8 mouse cellular contexts compared by ENCODE assay signal in genomic region chr15:98107703-98108296, GRCm38 (mm10). TPM values are rescaled to one million over a fixed set of nuclear protein-coding genes. Genes with fewer than 3 reads are reported as not detected.
DNase-seq lines count a peak whose midpoint lies in the region; ATAC-seq and TF ChIP-seq lines count a peak whose summit lies in the region.

No protein-coding gene starts in this region.

- peak overlapping the region; percentile 80; the same call in 1 of the 2 replicates for H3K27ac ChIP-seq in liver, embryonic 11.5 days (ENCODE audit: low read depth, low read length)
- H3K27ac ChIP-seq in embryonic facial prominence, embryonic 15.5 days (replicated peaks) = peak overlapping the region; percentile 82; the same call in 1 of the 2 replicates
- peak overlapping the region; percentile 94 for H3K27ac ChIP-seq in limb, embryonic 10.5 days
- peak overlapping the region; percentile 8; the same call in 1 of the 2 replicates for H3K27ac ChIP-seq in olfactory bulb, adult 2 months (ENCODE audit: insufficient read depth, low read depth, low read length)

- peak overlapping the region; percentile 76 for H3K9ac ChIP-seq in liver, embryonic 11.5 days (ENCODE audit: low read depth, low read length)
- H3K9ac ChIP-seq in embryonic facial prominence, embryonic 15.5 days = peak overlapping the region; percentile 69

- H3K4me3 ChIP-seq in liver, embryonic 11.5 days (ENCODE audit: low read depth, low read length) = peak overlapping the region; percentile 74
- H3K4me3 ChIP-seq in embryonic facial prominence, embryonic 15.5 days (replicated peaks) = peak overlapping the region; percentile 67
- H3K4me3 ChIP-seq in limb, embryonic 10.5 days = peak overlapping the region; percentile 76
- H3K4me3 ChIP-seq in olfactory bulb, adult 2 months (ENCODE audit: insufficient read depth, low read depth, low read length) = peak overlapping the region; percentile 73

- H3K27me3 ChIP-seq in liver, embryonic 11.5 days (replicated peaks; ENCODE audit: control insufficient read depth, insufficient read depth, low read length) = no peaks in the 10 kb centered on the region; the same call in 1 of the 2 replicates
- H3K27me3 ChIP-seq in embryonic facial prominence, embryonic 15.5 days = no peaks in the 10 kb centered on the region
- no peaks in the 10 kb centered on the region for H3K27me3 ChIP-seq in limb, embryonic 10.5 days (ENCODE audit: low read depth, poor library complexity, severe bottlenecking)

- no peak for TF ChIP-seq CTCF in olfactory bulb, adult 2 months (IDR thresholded peaks at IDR 0.05; ENCODE audit: insufficient read depth, low read depth, low read length)

- no peak for TF ChIP-seq POLR2A in olfactory bulb, adult 2 months (IDR thresholded peaks at IDR 0.05; ENCODE audit: insufficient read depth, low read depth, low read length)

- DNase-seq in liver, embryonic 11.5 days (ENCODE audit: low spot score) = no peak
- no peak for DNase-seq in liver
- DNase-seq in limb, embryonic 10.5 days (ENCODE audit: low spot score) = no peak
- DNase-seq in frontal cortex, adult 2 months (ENCODE audit: extremely low spot score in 1 of 2, low spot score in 1 of 2) = no peak
- DNase-seq in spleen, adult 18-20 months = no peak
- no peak for DNase-seq in yolk sac, embryonic 10.5 days (ENCODE audit: low spot score)

- H3K9me3 ChIP-seq in liver, embryonic 11.5 days (ENCODE audit: control insufficient read depth, low read length) = no peaks in the 10 kb centered on the region
- no peaks in the 10 kb centered on the region for H3K9me3 ChIP-seq in embryonic facial prominence, embryonic 15.5 days (replicated peaks)
- H3K9me3 ChIP-seq in limb, embryonic 10.5 days (replicated peaks) = no peaks in the 10 kb centered on the region

- peaks cover 13% of the 10 kb centered on the region for H3K4me1 ChIP-seq in liver, embryonic 11.5 days (replicated peaks; ENCODE audit: control insufficient read depth, insufficient read depth, low read length)
- peaks cover 16% of the 10 kb centered on the region for H3K4me1 ChIP-seq in embryonic facial prominence, embryonic 15.5 days
- peaks cover 26% of the 10 kb centered on the region for H3K4me1 ChIP-seq in limb, embryonic 10.5 days
- H3K4me1 ChIP-seq in olfactory bulb, adult 2 months (ENCODE audit: control insufficient read depth, insufficient read depth, low read length) = peaks cover 22% of the 10 kb centered on the region

- H3K4me2 ChIP-seq in liver, embryonic 11.5 days = peak overlapping the region; percentile 93
- H3K4me2 ChIP-seq in embryonic facial prominence, embryonic 15.5 days (replicated peaks) = peak overlapping the region; percentile 78

- H3K36me3 ChIP-seq in liver, embryonic 11.5 days (ENCODE audit: control insufficient read depth, insufficient read depth, low read length) = no peaks in the 10 kb centered on the region
- peaks cover 4% of the 10 kb centered on the region; the same call in 1 of the 2 replicates for H3K36me3 ChIP-seq in embryonic facial prominence, embryonic 15.5 days
- peaks cover 14% of the 10 kb centered on the region for H3K36me3 ChIP-seq in limb, embryonic 10.5 days

- WGBS in liver, embryonic 11.5 days = 36% methylated on average over 11 of the region's 11 CpGs
- WGBS in embryonic facial prominence, embryonic 15.5 days = 40% methylated on average over 11 of the region's 11 CpGs
- 47% methylated on average over 11 of the region's 11 CpGs for WGBS in limb, embryonic 10.5 days
- 24% methylated on average over 11 of the region's 11 CpGs for WGBS in olfactory bulb, adult 2 months

- ATAC-seq in liver, embryonic 11.5 days (replicated peaks; ENCODE audit: low FRiP score) = peak; percentile 39
- ATAC-seq in embryonic facial prominence, embryonic 15.5 days (ENCODE audit: insufficient number of reproducible peaks, low FRiP score, low TSS enrichment, low read depth) = no peak

RNA-seq across cellular contexts. Expression of gene Senp1, which starts 14.3 kb away (rescaled TPM):
- 37.9 and 38.6 TPM in 2 replicates for polyA plus RNA-seq in liver, embryonic 11.5 days (2014; fragmentation: Nextera tagmentation; extraction: Ambion mirVana)
- polyA plus RNA-seq in embryonic facial prominence, embryonic 15.5 days (2015; fragmentation: Nextera tagmentation; extraction: Ambion mirVana) = 27.8 and 28.1 TPM in 2 replicates
- polyA plus RNA-seq in limb, embryonic 10.5 days (2016; fragmentation: Nextera tagmentation; extraction: Ambion mirVana) = 46.8 and 51.6 TPM in 2 replicates
- not detected in 2 replicates for polyA plus RNA-seq in olfactory bulb, adult 2 months (2012; ENCODE audit: insufficient read depth, insufficient read length, low replicate concordance, missing spikeins)
- polyA plus RNA-seq in frontal cortex, adult 2 months (2012; rRNA removed) = 12.3 and 12.7 TPM in 2 replicates

RNA-seq across cellular contexts. Expression of gene Pfkm, which starts 15.4 kb away (rescaled TPM):
- 37.2 and 42.5 TPM in 2 replicates for polyA plus RNA-seq in liver, embryonic 11.5 days (2014; fragmentation: Nextera tagmentation; extraction: Ambion mirVana)
- polyA plus RNA-seq in embryonic facial prominence, embryonic 15.5 days (2015; fragmentation: Nextera tagmentation; extraction: Ambion mirVana) = 49.2 and 49.9 TPM in 2 replicates
- polyA plus RNA-seq in limb, embryonic 10.5 days (2016; fragmentation: Nextera tagmentation; extraction: Ambion mirVana) = 36.3 and 42.9 TPM in 2 replicates
- 219 TPM in 1 of 2 replicates, not detected in the other for polyA plus RNA-seq in olfactory bulb, adult 2 months (2012; ENCODE audit: insufficient read depth, insufficient read length, low replicate concordance, missing spikeins)
- polyA plus RNA-seq in frontal cortex, adult 2 months (2012; rRNA removed) = 329 and 345 TPM in 2 replicates

RNA-seq across cellular contexts. Expression of gene Asb8, which starts 57.6 kb away (rescaled TPM):
- 37.2 and 42.5 TPM in 2 replicates for polyA plus RNA-seq in liver, embryonic 11.5 days (2014; fragmentation: Nextera tagmentation; extraction: Ambion mirVana)
- 47.8 and 48.5 TPM in 2 replicates for polyA plus RNA-seq in embryonic facial prominence, embryonic 15.5 days (2015; fragmentation: Nextera tagmentation; extraction: Ambion mirVana)
- 36.1 and 40.4 TPM in 2 replicates for polyA plus RNA-seq in limb, embryonic 10.5 days (2016; fragmentation: Nextera tagmentation; extraction: Ambion mirVana)
- polyA plus RNA-seq in olfactory bulb, adult 2 months (2012; ENCODE audit: insufficient read depth, insufficient read length, low replicate concordance, missing spikeins) = not detected in 2 replicates
- polyA plus RNA-seq in frontal cortex, adult 2 months (2012; rRNA removed) = 57.7 and 60.2 TPM in 2 replicates

RNA-seq across cellular contexts. Expression of gene Ccdc184, which starts 59.2 kb away (rescaled TPM):
- polyA plus RNA-seq in liver, embryonic 11.5 days (2014; fragmentation: Nextera tagmentation; extraction: Ambion mirVana) = not detected in 2 replicates
- 2.1 and 2.9 TPM in 2 replicates for polyA plus RNA-seq in embryonic facial prominence, embryonic 15.5 days (2015; fragmentation: Nextera tagmentation; extraction: Ambion mirVana)
- 0.11 and 0.33 TPM in 2 replicates for polyA plus RNA-seq in limb, embryonic 10.5 days (2016; fragmentation: Nextera tagmentation; extraction: Ambion mirVana)
- not detected in 2 replicates for polyA plus RNA-seq in olfactory bulb, adult 2 months (2012; ENCODE audit: insufficient read depth, insufficient read length, low replicate concordance, missing spikeins)
- polyA plus RNA-seq in frontal cortex, adult 2 months (2012; rRNA removed) = 13.0 and 14.6 TPM in 2 replicates

Comparison
In these comparisons a context has a peak if more than half of its experiments do, and no peak if none do; other contexts are left out.
1. H3K27ac ChIP-seq: peak in every context shown above with its lines; median percentile 94 in limb, embryonic 10.5 days; 82 in embryonic facial prominence, embryonic 15.5 days; 80 in liver, embryonic 11.5 days; 8 in olfactory bulb, adult 2 months.
2. RNA of gene Asb8, which starts 57.6 kb away (polyA plus RNA-seq): 57.7 to 60.2 TPM in frontal cortex, adult 2 months, 47.8 to 48.5 TPM in embryonic facial prominence, embryonic 15.5 days, 36.1 to 40.4 TPM in limb, embryonic 10.5 days and 37.2 to 42.5 TPM in liver, embryonic 11.5 days; not detected in olfactory bulb, adult 2 months; every median in the first group is over 10 times any median in the second.
3. Peak in every context shown above with its lines, with median percentiles within 50 percentile points of each other: H3K4me3 ChIP-seq.